Mouse (Mus musculus) monocyte, adult 5-6 weeks (primary cell): Measurements from ENCODE around the gene Dlg2. TPM values are rescaled to one million over a fixed set of nuclear protein-coding genes. Genes with fewer than 3 reads are reported as not detected.

Source experiments
- ATAC-seq: fragments of 153-309, 156-312 bp; replicated peaks from 2 replicates; pipeline ENCODE4 v1.8.0; 2017; ENCODE audit warnings: mild to moderate bottlenecking; ENCODE audit not compliant: low TSS enrichment, insufficient number of reproducible peaks, severe bottlenecking, poor library complexity, low FRiP score
- total RNA-seq: library from RNA; stranded (forward); fragments of 200-1000, 200-491, 200-594 nt; gene quantifications from 3 replicates; pipeline ENCODE4 v1.2.3, GENCODE M21; 2017

Dlg2 gene
- total RNA-seq: 0.96 to 2.9 TPM (median 1.7 TPM) in 3 replicates

GRCm38 (mm10) chr7:90476313-90477245 is at the start of gene Dlg2:
Gene Dlg2 (plus strand): TSS chr7:90476672.
- ATAC-seq: no peak

- no peak for ATAC-seq
These were observed 49.5 kb upstream of the Dlg2 start for GRCm38 (mm10) chr7:90427006-90427405.

- ATAC-seq: no peak
These were observed 44.3 kb upstream of the Dlg2 start for GRCm38 (mm10) chr7:90432221-90432620.

- no peak for ATAC-seq
These were observed 36.4 kb upstream of the Dlg2 start for GRCm38 (mm10) chr7:90440044-90440443.

- ATAC-seq: no peak
These were observed 34.4 kb upstream of the Dlg2 start for GRCm38 (mm10) chr7:90442070-90442469.

GRCm38 (mm10) chr7:90442518-90443080 is 33.9 kb upstream of the Dlg2 start, which contains the start of gene Crebzf:
Gene Crebzf (plus strand): TSS chr7:90442729.
- peak; percentile 94 for ATAC-seq

- ATAC-seq: peak; percentile 55
These were observed 33.1 kb upstream of the Dlg2 start for GRCm38 (mm10) chr7:90443101-90444091.

- ATAC-seq: no peak
These were observed 32.3 kb upstream of the Dlg2 start for GRCm38 (mm10) chr7:90444206-90444605.

GRCm38 (mm10) chr7:90456149-90456844 is 20.2 kb upstream of the Dlg2 start:
- ATAC-seq: no peak

- peak; percentile 97 for ATAC-seq
These were observed 19.5 kb upstream of the Dlg2 start, which contains the start of gene Tmem126a for GRCm38 (mm10) chr7:90456845-90457468. Gene Tmem126a (minus strand): TSS chr7:90457229.

- ATAC-seq: no peak
These were observed 19.0 kb upstream of the Dlg2 start for GRCm38 (mm10) chr7:90457517-90457916.

- no peak for ATAC-seq
These were observed 16.1 kb upstream of the Dlg2 start for GRCm38 (mm10) chr7:90460330-90460729.

- peak; percentile 59 for ATAC-seq
These were observed 15.5 kb upstream of the Dlg2 start for GRCm38 (mm10) chr7:90460930-90461329.

GRCm38 (mm10) chr7:90461441-90461840 is 15.0 kb upstream of the Dlg2 start:
- ATAC-seq: no peak

GRCm38 (mm10) chr7:90473511-90473910 is 3.0 kb upstream of the Dlg2 start:
- ATAC-seq: no peak

- peak; percentile 99 for ATAC-seq
These were observed 619 bp upstream of the Dlg2 start, which contains the start of gene Tmem126b for GRCm38 (mm10) chr7:90475793-90476312. Gene Tmem126b (minus strand): TSS chr7:90476001.

- no peak for ATAC-seq
These were observed 6.1 kb downstream of the Dlg2 start for GRCm38 (mm10) chr7:90482607-90483006.
